Mouse (Mus musculus): ENCODE data around the gene Lix1.

DNA sequence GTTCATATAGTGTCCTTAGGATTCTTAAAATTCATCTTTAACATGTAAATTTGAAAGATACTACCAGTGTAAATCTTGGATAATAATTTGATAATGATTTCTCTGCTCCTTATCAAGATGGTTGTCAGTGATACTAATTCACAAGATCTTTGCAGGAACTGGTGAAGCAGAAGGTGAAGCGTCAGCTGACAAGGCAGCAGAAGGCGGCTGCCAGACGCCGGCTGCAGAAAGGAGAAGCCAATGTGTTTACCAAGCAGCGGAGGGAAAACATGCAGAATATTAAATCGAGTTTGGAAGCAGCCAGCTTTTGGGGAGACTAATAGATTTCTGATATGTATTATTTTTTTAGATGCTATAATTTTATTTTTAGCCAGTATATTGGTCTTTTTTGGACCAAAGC is 9.2 kb upstream of the Lix1 start:
- TF ChIP-seq CTCF (IDR thresholded peaks at IDR 0.05; ENCODE audit: borderline replicate concordance, insufficient read depth, low read length), result no peak
- TF ChIP-seq POLR2A (IDR thresholded peaks at IDR 0.05; ENCODE audit: low read depth, low read length), result no peak

Data from embryonic fibroblast, embryonic 13.5 days (primary cell).